Mouse (Mus musculus) CH12.LX (cell line): ENCODE measurements around the gene Ly6g6d. TPM values are rescaled to one million over a fixed set of nuclear protein-coding genes. Genes with fewer than 3 reads are reported as not detected.
"Not testable (repeated sequence)": the region's sequence is repeated elsewhere in the genome, so short reads cannot be mapped to it uniquely, and the experiment has no call there.

Source experiments
- DNase-seq: peaks from one replicate; pipeline ENCODE4 v3.0.0-alpha.2; 2013; ENCODE audit errors: extremely low read depth
- H3K27ac ChIP-seq: 2 replicates; pipeline ENCODE4 v1.5.1; 2012; ENCODE audit warnings: low read depth, mild to moderate bottlenecking, control low read depth, moderate library complexity; ENCODE audit not compliant: insufficient read depth
- H3K27me3 ChIP-seq: replicated peaks from 2 replicates; pipeline ENCODE3; 2012; ENCODE audit warnings: inconsistent platforms
- H3K36me3 ChIP-seq, 2 experiments: replicated peaks in 1 of 2; 2 replicates each; pipeline versions ENCODE3 to v1.6.1; 2012; ENCODE audit warnings: inconsistent platforms in 1 of 2, low read length in 1 of 2, mild to moderate bottlenecking in 1 of 2, mixed read lengths in 1 of 2, moderate library complexity in 1 of 2; ENCODE audit not compliant: control insufficient read depth in 1 of 2, insufficient read depth in 1 of 2
- H3K4me1 ChIP-seq, 2 experiments: 2 replicates each; pipeline ENCODE4 v1.6.1; 2012; ENCODE audit warnings: inconsistent platforms in 1 of 2, moderate library complexity in 1 of 2; ENCODE audit not compliant: insufficient read depth in 2 of 2, control insufficient read depth in 1 of 2
- H3K4me2 ChIP-seq: 2 replicates; pipeline ENCODE4 v1.6.1; 2012; ENCODE audit warnings: low read depth, mild to moderate bottlenecking, control low read depth; ENCODE audit not compliant: poor library complexity, insufficient read depth, severe bottlenecking
- H3K4me3 ChIP-seq, 3 experiments: fragments of 150-350 bp in 1 of 3; sonication (generic) in 1 of 3; replicated peaks in 1 of 3; 2 replicates each; pipeline versions ENCODE3 to v1.5.1; 2011 to 2012; ENCODE audit warnings: low read depth in 2 of 3, low read length in 2 of 3, mild to moderate bottlenecking in 2 of 3, moderate library complexity in 2 of 3, control low read depth in 1 of 3, improper control_type of control experiment in 1 of 3, inconsistent platforms in 1 of 3, mixed read lengths in 1 of 3; ENCODE audit not compliant: poor library complexity in 1 of 3
- H3K79me2 ChIP-seq: replicated peaks from 2 replicates; pipeline ENCODE4 v1.6.1; 2012; ENCODE audit warnings: mild to moderate bottlenecking, moderate library complexity; ENCODE audit not compliant: control insufficient read depth, poor library complexity, insufficient read depth, severe bottlenecking; ENCODE audit errors: extremely low read depth
- H3K9ac ChIP-seq: 2 replicates; pipeline ENCODE4 v1.6.1; 2012; ENCODE audit warnings: low read depth, mild to moderate bottlenecking, control low read depth, moderate library complexity; ENCODE audit not compliant: insufficient read depth
- H3K9me3 ChIP-seq: replicated peaks from 2 replicates; pipeline ENCODE3; 2012; ENCODE audit warnings: low read length, inconsistent platforms, mixed read lengths
- BHLHE40 ChIP-seq: IDR thresholded peaks from 2 replicates; pipeline ENCODE4 v1.6.1; 2011; ENCODE audit warnings: mild to moderate bottlenecking, low read depth, low read length, improper control_type of control experiment
- E2F4 ChIP-seq: IDR thresholded peaks from 2 replicates; pipeline ENCODE4 v1.6.1; 2011; ENCODE audit warnings: low read depth, low read length, improper control_type of control experiment; ENCODE audit not compliant: insufficient replicate concordance
- ETS1 ChIP-seq: conservative IDR thresholded peaks from 2 replicates; pipeline ENCODE4 v1.6.1; 2012; ENCODE audit warnings: low read depth, mild to moderate bottlenecking, inconsistent platforms, low read length, improper control_type of control experiment, moderate library complexity
- JUN ChIP-seq: IDR thresholded peaks from 2 replicates; pipeline ENCODE4 v1.6.1; 2011; ENCODE audit warnings: low read depth, mild to moderate bottlenecking, low read length, improper control_type of control experiment, moderate library complexity; ENCODE audit not compliant: insufficient read depth
- JUND ChIP-seq: conservative IDR thresholded peaks from 2 replicates; pipeline ENCODE4 v1.6.1; 2011; ENCODE audit warnings: low read depth, low read length, improper control_type of control experiment
- KAT2A ChIP-seq: IDR thresholded peaks from 2 replicates; pipeline ENCODE4 v1.6.1; 2012; ENCODE audit warnings: low read length, improper control_type of control experiment, inconsistent platforms; ENCODE audit not compliant: insufficient replicate concordance
- MAX ChIP-seq: IDR thresholded peaks from 2 replicates; pipeline ENCODE4 v1.6.1; 2011; ENCODE audit warnings: low read length, improper control_type of control experiment
- MAZ ChIP-seq: IDR thresholded peaks from 2 replicates; pipeline ENCODE4 v1.6.1; 2012; ENCODE audit warnings: low read depth, mild to moderate bottlenecking, inconsistent platforms, low read length, improper control_type of control experiment, moderate library complexity
- MYC ChIP-seq: IDR thresholded peaks from 2 replicates; pipeline ENCODE4 v1.6.1; 2011; ENCODE audit warnings: low read depth, mild to moderate bottlenecking, improper control_type of control experiment, low read length
- PAX5 ChIP-seq: IDR thresholded peaks from 2 replicates; pipeline ENCODE4 v1.6.1; 2012; ENCODE audit warnings: low read length, inconsistent platforms, mixed read lengths
- SMC3 ChIP-seq: IDR thresholded peaks from 2 replicates; pipeline ENCODE4 v1.6.1; 2011; ENCODE audit warnings: low read depth, low read length, improper control_type of control experiment
- TBP ChIP-seq: conservative IDR thresholded peaks from 2 replicates; pipeline ENCODE4 v1.6.1; 2011; ENCODE audit warnings: low read depth, low read length, improper control_type of control experiment
- TCF12 ChIP-seq: IDR thresholded peaks from 2 replicates; pipeline ENCODE4 v1.6.1; 2014; ENCODE audit warnings: low read depth, mild to moderate bottlenecking, inconsistent platforms, low read length, improper control_type of control experiment
- ZKSCAN1 ChIP-seq: IDR thresholded peaks from 2 replicates; pipeline ENCODE4 v1.6.1; 2012; ENCODE audit warnings: low read depth, inconsistent platforms, low read length, improper control_type of control experiment, borderline replicate concordance
- dilution Hi-C: fragments of 300-500 bp; cut with MboI; formaldehyde crosslinking; loops from 2 replicates; pipeline ENCODE4 v1.14.3; 2020; ENCODE audit warnings: low sequenced_read_pairs; ENCODE audit not compliant: extremely low pct_unique_long_range_greater_than_20kb, extremely low pct_ligation_motif_present
- in situ Hi-C: fragments of 300-500 bp; cut with MboI; formaldehyde crosslinking; loops from 3 replicates; pipeline ENCODE4 v1.14.3; 2019; ENCODE audit warnings: low sequenced_read_pairs, low pct_ligation_motif_present, low pct_unique_long_range_greater_than_20kb, mixed read lengths
- polyA plus RNA-seq: library from polyadenylated mRNA; unstranded; fragments of >175 nt; gene quantifications from 2 replicates; pipeline ENCODE4 v1.2.1, GENCODE M21; 2012; ENCODE audit warnings: low read depth; ENCODE audit not compliant: insufficient read length
- total RNA-seq, 2 experiments: library from RNA; depleted of rRNA; stranded (reverse); fragments of 300-350 nt in 1 of 2; fragments of >200 nt in 1 of 2; gene quantifications; 2 replicates each; pipeline ENCODE4 v1.2.3; 2012 to 2014

The Ly6g6d gene
- total and polyA plus RNA-seq, 3 experiments, result 0.44 TPM; not detected in 2

DNA sequence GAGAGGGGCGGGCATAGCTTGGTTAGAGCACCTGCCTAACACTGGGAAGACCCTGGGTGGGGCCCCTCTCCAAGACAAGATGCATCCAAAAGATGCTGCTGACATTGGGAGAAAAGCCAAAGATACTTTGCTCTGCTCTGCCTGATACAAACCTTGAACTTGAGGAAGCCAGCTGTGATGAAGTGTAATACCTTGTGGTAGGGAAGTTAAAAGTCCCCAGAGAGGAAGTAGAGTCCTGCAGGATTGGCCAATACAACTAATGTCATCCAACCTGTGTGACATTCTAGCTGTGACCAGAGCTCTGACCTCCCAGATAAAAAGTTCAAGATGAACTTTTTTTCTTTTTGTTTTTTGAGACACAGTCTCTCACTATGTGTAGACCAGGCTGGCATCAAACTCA, 47.2 kb upstream of the Ly6g6d start:
- DNase-seq, result no peak
- H3K4me3 ChIP-seq, result no peak overlapping the region
- in situ Hi-C loops, result no loop called here
- H3K4me2 ChIP-seq, result no peak overlapping the region; the same call in 1 of the 2 replicates
- peaks cover 26 to 43% of the 10 kb centered on the region in 2 experiments for H3K36me3 ChIP-seq
- no peak for TF ChIP-seq JUND
- no peak for TF ChIP-seq TBP
- no peak for TF ChIP-seq KAT2A
- TF ChIP-seq BHLHE40, result no peak
- no peak for TF ChIP-seq PAX5
- no peak for TF ChIP-seq TCF12
- no peak for TF ChIP-seq MAX
- TF ChIP-seq E2F4, result no peak
- no peak for TF ChIP-seq ZKSCAN1
- no peak for TF ChIP-seq ETS1
- TF ChIP-seq JUN, result no peak
- no peak for TF ChIP-seq SMC3
- no peak for TF ChIP-seq MYC
- TF ChIP-seq MAZ, result no peak
- TF ChIP-seq, all 38 proteins: peak for 0
- dilution Hi-C loops, result no loop called here
- no peaks in the 10 kb centered on the region for H3K27me3 ChIP-seq
- peaks cover 46% of the 10 kb centered on the region for H3K79me2 ChIP-seq
- H3K27ac ChIP-seq, result 0 out of 2 replicates have a peak overlapping the region, but pooled peaks have one; percentile 12
- no peaks in the 10 kb centered on the region for H3K9me3 ChIP-seq
- no peak overlapping the region for H3K9ac ChIP-seq
- peaks cover 5 to 48% of the 10 kb centered on the region in 2 experiments for H3K4me1 ChIP-seq

DNA sequence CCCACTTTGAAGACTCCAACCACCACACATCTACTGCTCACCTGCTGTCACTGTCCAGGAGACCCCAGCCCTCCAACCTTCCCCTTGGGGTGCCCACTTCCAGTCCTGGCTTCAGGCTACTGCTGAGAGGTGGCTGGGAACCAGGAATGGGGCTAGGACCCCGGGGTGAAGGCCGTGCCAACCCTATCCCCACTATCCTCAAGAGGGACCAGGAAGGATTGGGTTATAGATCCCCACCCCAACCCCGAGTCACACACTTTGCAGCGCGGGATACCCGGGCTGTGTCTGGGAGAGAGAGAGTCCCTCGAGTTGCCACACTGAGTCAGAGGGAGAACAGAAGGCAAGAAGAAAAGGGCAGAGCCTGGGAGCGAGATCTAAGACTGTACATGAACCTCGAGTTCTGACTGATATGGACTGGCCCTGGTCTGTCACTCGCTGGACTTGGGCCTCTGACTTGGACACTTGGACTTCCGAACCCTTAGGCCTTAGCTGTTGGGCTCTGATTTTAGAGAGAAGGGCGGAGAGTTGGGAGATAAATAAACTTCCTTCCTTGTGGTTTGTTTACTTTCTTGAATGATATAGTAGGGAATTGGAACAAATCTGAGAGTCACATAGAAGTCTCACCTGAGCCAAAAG, 46.5 kb upstream of the Ly6g6d start:
- H3K9ac ChIP-seq, H3K27me3 ChIP-seq, H3K4me2 ChIP-seq, H3K4me3 ChIP-seq, DNase-seq, H3K27ac ChIP-seq, H3K9me3 ChIP-seq, dilution Hi-C loops, in situ Hi-C loops: not testable (repeated sequence)
- Histone ChIP-seq H3K4me1 (peaks cover 5 to 55% of the 10 kb centered on the region in 2 experiments), H3K36me3 (peaks cover 26 to 43% of the 10 kb centered on the region in 2 experiments), H3K79me2 (peaks cover 53% of the 10 kb centered on the region)

DNA sequence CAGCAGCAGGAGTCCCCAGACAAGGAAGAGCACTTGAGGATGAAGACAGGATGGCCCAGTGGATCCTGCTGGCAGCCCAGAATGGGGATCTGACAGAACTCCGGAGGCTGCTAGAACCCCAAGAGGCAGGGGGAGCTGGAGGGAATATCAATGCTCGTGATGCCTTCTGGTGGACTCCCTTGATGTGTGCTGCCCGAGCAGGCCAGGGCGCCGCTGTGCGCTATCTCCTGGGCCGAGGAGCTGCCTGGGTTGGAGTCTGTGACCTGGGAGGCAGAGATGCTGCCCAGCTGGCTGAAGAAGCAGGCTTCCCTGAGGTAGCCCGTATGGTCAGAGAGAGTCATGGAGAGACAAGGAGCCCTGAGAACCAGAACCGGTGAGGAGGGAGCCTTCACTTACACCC, 45.4 kb upstream of the Ly6g6d start:
- peaks cover 5 to 55% of the 10 kb centered on the region in 2 experiments for H3K4me1 ChIP-seq
- H3K27me3 ChIP-seq, dilution Hi-C loops, H3K9me3 ChIP-seq, H3K27ac ChIP-seq, H3K4me2 ChIP-seq, in situ Hi-C loops, H3K4me3 ChIP-seq, H3K9ac ChIP-seq, DNase-seq: not testable (repeated sequence)
- H3K36me3 ChIP-seq, result peaks cover 28 to 42% of the 10 kb centered on the region in 2 experiments
- H3K79me2 ChIP-seq, result peaks cover 51% of the 10 kb centered on the region
